8 mouse cellular contexts compared by ENCODE assay signal in genomic region chr17:29342010-29342910, GRCm38 (mm10). TPM values are rescaled to one million over a fixed set of nuclear protein-coding genes. Genes with fewer than 3 reads are reported as not detected.
DNase-seq lines count a peak whose midpoint lies in the region; ATAC-seq and TF ChIP-seq lines count a peak whose summit lies in the region.

No protein-coding gene starts in this region.

- H3K4me1 ChIP-seq in intestine, embryonic 15.5 days (replicated peaks) = peaks cover 41% of the 10 kb centered on the region
- peaks cover 28% of the 10 kb centered on the region for H3K4me1 ChIP-seq in lung, embryonic 14.5 days (ENCODE audit: insufficient read depth)
- H3K4me1 ChIP-seq in stomach, embryonic 15.5 days = peaks cover 37% of the 10 kb centered on the region

- H3K27me3 ChIP-seq in intestine, embryonic 15.5 days (replicated peaks) = no peaks in the 10 kb centered on the region
- H3K27me3 ChIP-seq in lung, embryonic 14.5 days (ENCODE audit: insufficient read depth, low read length) = no peaks in the 10 kb centered on the region
- no peaks in the 10 kb centered on the region for H3K27me3 ChIP-seq in stomach, embryonic 15.5 days (replicated peaks)

- H3K27ac ChIP-seq in intestine, embryonic 15.5 days = peak overlapping the region; percentile 89
- peak overlapping the region; percentile 94 for H3K27ac ChIP-seq in lung, embryonic 14.5 days (ENCODE audit: low read depth)
- H3K27ac ChIP-seq in stomach, embryonic 15.5 days = peak overlapping the region; percentile 88

- WGBS in intestine, embryonic 15.5 days = 38% methylated on average over 13 of the region's 13 CpGs
- WGBS in lung, embryonic 14.5 days = 26% methylated on average over 13 of the region's 13 CpGs
- 36% methylated on average over 13 of the region's 13 CpGs for WGBS in stomach, embryonic 15.5 days

- peak; percentile 14 for DNase-seq in thymus, postnatal 4 days
- no peak for DNase-seq in thymus, adult 18-20 months
- peak; percentile 54 to 64 for DNase-seq in gastrocnemius, postnatal 36 days
- DNase-seq in lung, embryonic 14.5 days = peak; percentile 85
- no peak for DNase-seq in cerebellum, adult 11 months

- no peak overlapping the region for H3K4me3 ChIP-seq in intestine, embryonic 15.5 days (replicated peaks)
- H3K4me3 ChIP-seq in lung, embryonic 14.5 days (ENCODE audit: low read depth, low read length) = no peak overlapping the region; the same call in 1 of the 2 replicates
- H3K4me3 ChIP-seq in stomach, embryonic 15.5 days (replicated peaks) = no peak overlapping the region

- intact Hi-C loops in gastrocnemius, postnatal 36 days (cut with DNase I) = no loop called here

- H3K9me3 ChIP-seq in intestine, embryonic 15.5 days = no peaks in the 10 kb centered on the region
- H3K9me3 ChIP-seq in lung, embryonic 14.5 days (ENCODE audit: low read depth, low read length) = no peaks in the 10 kb centered on the region
- no peaks in the 10 kb centered on the region for H3K9me3 ChIP-seq in stomach, embryonic 15.5 days

- peaks cover 28% of the 10 kb centered on the region for H3K36me3 ChIP-seq in intestine, embryonic 15.5 days
- peaks cover 60% of the 10 kb centered on the region for H3K36me3 ChIP-seq in lung, embryonic 14.5 days (ENCODE audit: insufficient read depth)
- peaks cover 40% of the 10 kb centered on the region for H3K36me3 ChIP-seq in stomach, embryonic 15.5 days

- H3K4me2 ChIP-seq in intestine, embryonic 15.5 days (replicated peaks) = 0 out of 2 replicates have a peak overlapping the region, but pooled peaks have one; percentile 14
- peak overlapping the region; percentile 49; the same call in 1 of the 2 replicates for H3K4me2 ChIP-seq in lung, embryonic 14.5 days
- H3K4me2 ChIP-seq in stomach, embryonic 15.5 days = peak overlapping the region; percentile 36; the same call in 1 of the 2 replicates

- TF ChIP-seq CTCF in lung, embryonic 14.5 days (IDR thresholded peaks at IDR 0.05; ENCODE audit: low read depth) = no peak

- peak; percentile 75 for ATAC-seq in intestine, embryonic 15.5 days
- peak; percentile 87 for ATAC-seq in lung, embryonic 14.5 days (ENCODE audit: insufficient read depth)
- peak; percentile 68; the same call in 1 of the 2 replicates for ATAC-seq in stomach, embryonic 15.5 days (ENCODE audit: insufficient read depth, low FRiP score, low read depth)
- ATAC-seq in erythroblast, adult 5-6 weeks (replicated peaks; ENCODE audit: low FRiP score, poor library complexity, severe bottlenecking) = no peak

- H3K9ac ChIP-seq in intestine, embryonic 15.5 days = 0 out of 2 replicates have a peak overlapping the region, but pooled peaks have one; percentile 3
- peak overlapping the region; percentile 23 for H3K9ac ChIP-seq in lung, embryonic 14.5 days
- no peak overlapping the region for H3K9ac ChIP-seq in stomach, embryonic 15.5 days

RNA-seq across cellular contexts. Expression of gene Mtch1, which starts 5.5 kb away (rescaled TPM):
- 10 to 100 TPM; 85.9 to 95.0 TPM for total RNA-seq in gastrocnemius, postnatal 36 days (2021)
- 235 and 275 TPM in 2 replicates for polyA plus RNA-seq in intestine, embryonic 15.5 days (2015; fragmentation: Nextera tagmentation; extraction: Ambion mirVana)
- 381 and 395 TPM in 2 replicates for polyA plus RNA-seq in lung, embryonic 14.5 days (2014; fragmentation: Nextera tagmentation; extraction: Ambion mirVana)
- 250 and 272 TPM in 2 replicates for polyA plus RNA-seq in stomach, embryonic 15.5 days (2015; fragmentation: Nextera tagmentation; extraction: Ambion mirVana)
- total RNA-seq in erythroblast, adult 5-6 weeks (2015; ENCODE audit: low replicate concordance) = 19.2 and 28.0 TPM in 2 replicates
- 19.1 and 31.1 TPM in 2 replicates for total RNA-seq in erythroblast, adult 5-6 weeks (2017; ENCODE audit: low replicate concordance)

RNA-seq across cellular contexts. Expression of gene Fgd2, which starts 18.5 kb away (rescaled TPM):
- 1 to 10 TPM in 1 of 2 experiments, under 1 TPM in 1; 0.79 to 1.2 TPM for total RNA-seq in gastrocnemius, postnatal 36 days (2021)
- 10.5 and 12.3 TPM in 2 replicates for polyA plus RNA-seq in intestine, embryonic 15.5 days (2015; fragmentation: Nextera tagmentation; extraction: Ambion mirVana)
- 15.7 and 19.2 TPM in 2 replicates for polyA plus RNA-seq in lung, embryonic 14.5 days (2014; fragmentation: Nextera tagmentation; extraction: Ambion mirVana)
- 11.3 and 12.5 TPM in 2 replicates for polyA plus RNA-seq in stomach, embryonic 15.5 days (2015; fragmentation: Nextera tagmentation; extraction: Ambion mirVana)
- total RNA-seq in erythroblast, adult 5-6 weeks (2015; ENCODE audit: low replicate concordance) = 3.3 TPM in 2 replicates
- total RNA-seq in erythroblast, adult 5-6 weeks (2017; ENCODE audit: low replicate concordance) = 2.5 and 4.3 TPM in 2 replicates

RNA-seq across cellular contexts. Expression of gene Pi16, which starts 24.8 kb away (rescaled TPM):
- 10 to 100 TPM; 16.1 to 29.8 TPM for total RNA-seq in gastrocnemius, postnatal 36 days (2021)
- polyA plus RNA-seq in intestine, embryonic 15.5 days (2015; fragmentation: Nextera tagmentation; extraction: Ambion mirVana) = 0.72 and 0.98 TPM in 2 replicates
- polyA plus RNA-seq in lung, embryonic 14.5 days (2014; fragmentation: Nextera tagmentation; extraction: Ambion mirVana) = 0.14 TPM in 2 replicates
- 1.6 and 1.9 TPM in 2 replicates for polyA plus RNA-seq in stomach, embryonic 15.5 days (2015; fragmentation: Nextera tagmentation; extraction: Ambion mirVana)
- total RNA-seq in erythroblast, adult 5-6 weeks (2015; ENCODE audit: low replicate concordance) = 4.0 and 5.6 TPM in 2 replicates
- total RNA-seq in erythroblast, adult 5-6 weeks (2017; ENCODE audit: low replicate concordance) = 5.4 and 9.5 TPM in 2 replicates

Comparison
In these comparisons a context has a peak if more than half of its experiments do, and no peak if none do; other contexts are left out.
1. DNase-seq: peak in thymus, postnatal 4 days (single experiment), gastrocnemius, postnatal 36 days (2 of 2) and lung, embryonic 14.5 days (single experiment); none in thymus, adult 18-20 months (0 of 2) and cerebellum, adult 11 months (single experiment).
2. Peak in every context shown above with its lines, with median percentiles within 50 percentile points of each other: H3K27ac ChIP-seq and H3K4me2 ChIP-seq.